Mouse (Mus musculus): ENCODE data around the gene Oca2.

Gene Oca2

DNA sequence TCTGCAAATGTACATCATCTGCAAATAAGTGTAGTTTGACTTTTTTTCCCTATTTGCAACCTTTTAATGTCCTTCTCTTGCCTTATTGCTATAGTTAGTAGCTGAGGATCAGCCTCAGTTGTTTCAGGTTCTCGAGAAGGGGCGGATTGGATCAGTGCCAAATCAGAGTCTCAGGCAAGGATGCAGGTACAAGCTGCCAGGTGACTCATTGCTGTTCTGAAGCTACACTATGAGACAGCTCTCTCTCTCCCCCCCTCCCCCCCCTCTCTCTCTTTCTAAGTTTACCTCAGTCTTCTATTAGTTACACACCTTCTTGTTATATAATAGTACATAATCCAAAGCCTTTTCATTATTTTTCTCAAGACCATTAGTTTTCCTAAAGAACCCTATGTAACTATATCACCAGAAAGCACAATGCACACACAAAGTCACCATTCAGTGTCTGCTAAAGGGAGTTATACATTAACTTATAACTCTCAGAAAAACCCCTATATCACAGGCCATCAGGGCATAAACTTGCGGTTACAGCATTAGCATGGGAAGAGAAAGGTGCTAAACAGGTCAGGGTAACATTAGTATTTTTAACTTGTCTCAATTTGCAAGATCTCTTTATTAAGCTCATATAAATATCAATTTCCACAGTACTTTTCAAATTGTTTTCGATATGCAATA lies 142.3 kb downstream of the Oca2 start:
- no peak for DNase-seq (ENCODE audit: low read depth, low spot score)

DNA sequence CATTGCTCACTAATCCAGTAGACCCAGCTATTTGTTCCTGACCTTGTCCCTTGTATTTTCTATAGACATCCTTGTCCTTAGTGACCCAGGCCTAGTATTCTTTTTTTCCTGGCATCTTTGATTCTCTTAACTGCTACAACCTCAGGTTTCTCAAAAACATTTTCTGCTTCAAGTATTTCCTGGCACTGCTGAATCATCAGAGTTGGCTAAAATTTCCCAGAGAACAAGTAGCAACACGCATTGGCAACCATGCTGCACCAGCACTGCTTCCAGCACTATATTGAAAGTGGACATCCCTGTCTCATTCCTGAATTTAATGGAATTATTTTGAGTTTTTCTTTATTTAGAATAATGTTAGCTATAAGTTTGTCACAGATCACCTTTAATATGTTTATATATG lies 143.1 kb downstream of the Oca2 start:
- DNase-seq (ENCODE audit: low read depth, low spot score), result no peak

DNA sequence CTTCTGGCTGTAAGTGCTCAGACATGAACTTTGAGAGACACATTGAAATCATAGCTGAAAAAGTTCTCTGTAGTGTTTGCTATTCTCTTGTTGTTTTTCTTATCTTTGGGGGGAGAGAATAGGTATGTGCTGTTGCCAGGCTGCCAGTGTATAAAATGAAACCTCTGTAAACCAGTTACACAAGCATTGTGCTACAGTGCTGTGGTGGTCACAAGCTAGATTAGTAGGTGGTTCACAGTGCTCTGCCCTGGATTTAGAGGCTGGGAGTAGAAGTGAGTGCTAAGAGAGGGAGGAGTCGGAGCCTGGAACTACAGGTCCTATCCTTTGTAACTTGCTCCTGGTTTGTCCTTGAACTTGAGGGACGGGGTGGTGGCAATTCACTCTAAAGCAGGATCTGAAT lies 148.7 kb downstream of the Oca2 start:
- no peak for DNase-seq (ENCODE audit: low read depth, low spot score)

DNA sequence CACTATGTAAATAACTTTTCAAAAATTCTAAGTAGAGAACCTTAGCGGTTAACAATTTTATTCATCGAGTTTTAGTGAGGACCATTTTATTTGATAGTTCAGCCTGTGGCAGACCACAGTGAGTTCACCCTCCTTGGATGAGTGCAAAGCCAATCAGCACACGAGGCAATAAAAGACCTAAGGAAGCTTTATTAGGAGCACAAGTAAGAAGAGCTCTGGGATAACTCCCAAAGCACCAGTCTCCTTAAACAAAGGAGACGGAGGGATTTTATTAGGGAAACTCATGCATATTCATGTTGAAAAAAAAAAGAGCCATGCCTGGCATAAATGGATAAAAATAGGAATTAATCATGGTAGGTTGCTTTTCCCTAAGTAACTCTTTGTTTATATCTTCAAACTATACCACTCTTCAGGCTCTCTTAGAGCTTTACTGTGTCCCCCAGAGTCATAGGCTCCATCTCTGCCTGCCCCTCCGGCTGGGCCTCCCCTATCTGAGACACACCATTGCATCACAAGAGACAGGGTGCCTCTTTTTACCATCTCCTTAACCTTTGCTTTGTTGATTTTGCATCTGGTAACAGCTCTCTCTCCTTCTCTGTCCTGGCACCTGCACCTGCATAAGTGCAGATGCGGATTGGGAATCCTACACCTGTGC lies 178.7 kb downstream of the Oca2 start:
- no peak for DNase-seq (ENCODE audit: low read depth, low spot score)

DNA sequence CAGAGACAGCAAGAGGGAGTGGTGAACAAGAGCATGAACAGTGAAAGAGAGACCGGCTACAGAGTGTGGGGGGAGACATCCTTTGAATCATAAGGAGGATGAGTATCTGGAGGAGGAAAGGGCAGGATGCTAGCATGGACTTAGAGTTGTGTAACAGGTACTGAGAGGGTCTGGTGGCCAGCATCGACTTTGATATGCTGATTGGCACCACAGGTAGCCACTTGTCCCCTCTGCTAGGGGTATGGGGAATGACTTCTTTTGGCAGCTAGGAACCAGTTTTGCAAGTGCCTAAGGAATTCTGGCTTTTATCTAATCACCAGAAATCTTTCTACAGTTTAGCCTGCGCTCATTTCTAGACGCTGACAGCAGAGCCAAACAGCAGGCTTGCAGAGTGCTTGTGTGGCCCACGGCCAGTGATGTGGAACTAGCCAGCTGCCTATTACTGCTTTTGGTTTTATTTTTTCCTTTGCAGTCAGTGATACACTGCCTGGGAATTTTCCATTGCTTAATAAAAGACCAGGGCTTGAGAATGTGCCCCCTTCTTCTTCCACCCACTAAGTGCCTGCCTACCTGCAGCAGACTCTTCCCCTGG lies 179.8 kb downstream of the Oca2 start:
- no peak for DNase-seq (ENCODE audit: low read depth, low spot score)

DNA sequence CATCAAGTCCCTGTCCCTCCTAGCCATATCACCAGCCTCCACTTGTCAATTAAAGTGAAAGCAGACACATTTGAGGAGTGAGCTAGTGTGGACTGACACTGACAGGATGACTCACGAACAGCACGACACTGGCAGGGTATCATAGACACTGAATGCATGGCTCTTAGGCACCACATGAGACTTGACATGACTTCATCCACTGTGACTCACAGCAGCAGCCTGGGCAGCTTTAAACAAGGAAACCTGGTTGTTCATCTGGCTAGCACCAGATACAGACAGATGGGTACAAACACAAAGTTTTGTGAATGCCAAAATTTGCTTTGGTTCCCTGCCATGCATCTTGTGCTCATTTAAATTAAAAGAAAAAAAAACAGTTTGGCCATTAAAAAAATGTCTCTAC lies 182.4 kb downstream of the Oca2 start:
- no peak for DNase-seq (ENCODE audit: low read depth, low spot score)

DNA sequence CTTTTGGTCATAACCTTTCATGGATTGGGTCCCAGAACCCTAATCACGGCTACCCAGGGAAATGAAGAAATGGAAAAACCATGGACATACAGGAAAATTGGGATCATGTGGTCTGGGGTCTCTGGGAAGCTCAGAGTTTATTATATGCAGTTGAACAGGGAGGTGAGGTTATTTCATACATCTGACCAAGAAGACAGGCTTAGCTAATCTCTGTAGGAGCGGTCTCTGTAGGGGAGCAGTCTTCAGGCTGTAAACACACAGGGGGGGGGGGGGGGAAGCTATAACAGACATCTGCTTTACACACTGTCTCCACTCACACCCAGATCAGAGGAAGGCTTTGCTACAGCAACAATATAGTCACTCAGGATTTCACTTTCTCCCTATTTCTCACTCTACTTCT lies 184.0 kb downstream of the Oca2 start:
- DNase-seq (ENCODE audit: low read depth, low spot score), result no peak

DNA sequence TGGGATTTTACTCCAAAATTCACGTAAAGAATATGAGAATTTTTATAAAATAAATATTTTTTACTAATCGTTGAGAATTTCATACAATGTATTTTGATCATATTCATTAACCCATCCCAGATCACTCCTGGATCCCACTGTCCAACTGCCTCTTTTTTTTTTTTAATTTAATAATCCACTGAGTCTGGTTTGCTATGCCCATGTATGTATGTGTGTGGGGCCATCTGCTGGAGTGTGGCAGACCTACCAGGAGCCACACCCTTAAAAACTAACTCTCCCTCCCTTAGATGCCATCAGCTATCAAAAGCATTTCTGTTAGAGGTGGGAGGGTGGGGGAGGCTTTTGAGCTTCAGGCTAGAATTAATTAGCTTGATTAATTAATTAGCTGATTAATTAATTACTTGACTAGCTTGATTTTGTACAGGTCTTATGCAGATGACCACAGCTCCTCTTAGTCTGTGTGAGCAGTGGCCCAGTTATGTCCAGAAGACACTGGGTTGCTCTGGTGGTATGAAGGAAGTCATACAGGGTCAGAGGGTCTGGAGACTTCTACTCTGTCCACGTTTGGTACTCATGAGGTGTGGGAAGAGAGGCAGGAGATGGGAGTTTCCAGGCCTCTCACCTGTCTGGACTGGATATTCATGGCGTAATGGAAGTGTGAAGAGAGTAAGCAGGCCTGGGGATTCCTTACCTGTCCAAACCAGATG lies 221.4 kb downstream of the Oca2 start:
- no peak for DNase-seq (ENCODE audit: low read depth, low spot score)

DNA sequence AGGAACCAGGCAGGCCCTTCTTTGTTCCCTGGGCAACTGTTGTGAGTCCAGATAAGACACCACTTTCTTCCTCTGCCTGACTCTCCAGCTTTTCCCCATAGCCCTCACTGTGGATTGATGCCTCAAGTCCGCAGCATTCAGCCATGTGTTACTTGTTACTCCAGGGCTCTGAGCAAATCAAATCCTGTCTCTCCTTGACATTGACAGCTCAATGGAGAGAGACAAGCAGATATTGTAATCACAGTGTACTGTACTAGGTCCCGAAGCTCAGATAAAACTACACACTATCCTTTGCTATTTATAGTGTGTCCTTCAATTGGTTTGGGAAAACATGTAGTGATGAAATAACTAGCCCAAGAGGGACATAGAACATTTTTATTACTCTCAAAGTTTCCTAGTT lies 258.7 kb downstream of the Oca2 start:
- DNase-seq (ENCODE audit: low read depth, low spot score), result no peak

DNA sequence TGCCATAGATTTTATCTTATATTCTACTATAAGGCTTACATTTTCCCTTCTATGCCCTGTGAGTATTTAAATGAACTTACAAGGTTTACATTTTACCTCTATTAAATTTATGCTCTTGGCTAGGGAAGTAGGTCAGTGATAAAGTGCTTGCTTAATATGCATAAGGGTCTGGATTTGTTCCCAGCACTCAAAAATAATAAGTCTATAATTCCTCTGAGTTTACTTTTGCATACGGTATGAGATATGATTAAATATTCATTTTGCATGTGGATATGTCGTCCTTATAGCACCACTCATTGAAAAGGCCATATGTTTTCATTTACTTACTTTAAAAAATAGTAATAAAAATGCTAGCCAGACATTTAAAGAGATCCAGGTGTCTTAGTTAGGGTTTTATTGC lies 259.8 kb downstream of the Oca2 start:
- DNase-seq (ENCODE audit: low read depth, low spot score), result no peak

DNA sequence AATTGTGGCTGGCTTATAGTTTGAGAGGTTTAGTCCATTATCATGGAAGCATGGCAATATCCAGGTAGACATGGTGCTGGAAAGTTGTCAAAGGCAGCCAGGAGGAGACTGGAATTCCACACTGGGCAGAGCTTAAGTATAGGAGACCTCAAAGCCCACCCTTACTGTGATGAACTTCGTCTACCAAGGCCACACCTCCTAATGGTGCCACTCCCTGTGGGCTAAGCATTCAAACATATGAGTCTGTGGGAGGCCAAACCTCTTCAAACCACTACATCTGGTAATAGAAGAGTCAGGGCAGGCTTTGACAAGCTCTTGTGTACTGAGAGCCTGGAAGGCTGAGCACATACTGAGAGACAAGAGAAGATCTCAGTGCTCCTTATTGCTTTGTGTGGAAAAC lies 260.2 kb downstream of the Oca2 start:
- DNase-seq (ENCODE audit: low read depth, low spot score), result no peak

DNA sequence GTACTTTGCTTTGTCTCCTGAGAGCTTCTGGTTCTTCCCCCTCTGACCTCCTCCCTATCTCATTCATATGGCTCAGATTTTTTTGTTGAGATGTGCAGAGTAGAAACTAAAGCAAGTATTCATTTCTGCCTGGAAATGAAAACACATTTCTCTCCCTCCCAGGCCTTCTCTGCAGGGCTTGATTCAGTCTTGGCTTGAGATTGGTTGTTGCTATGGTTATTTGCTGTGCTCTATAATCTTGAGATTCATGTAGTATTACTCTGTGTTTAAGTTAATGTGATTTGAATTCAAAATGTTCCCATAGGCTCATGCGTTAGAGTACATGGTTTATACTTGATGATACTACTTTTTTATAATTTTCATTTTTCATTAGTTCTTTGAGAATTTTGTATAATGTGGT lies 260.9 kb downstream of the Oca2 start:
- no peak for DNase-seq (ENCODE audit: low read depth, low spot score)

DNA sequence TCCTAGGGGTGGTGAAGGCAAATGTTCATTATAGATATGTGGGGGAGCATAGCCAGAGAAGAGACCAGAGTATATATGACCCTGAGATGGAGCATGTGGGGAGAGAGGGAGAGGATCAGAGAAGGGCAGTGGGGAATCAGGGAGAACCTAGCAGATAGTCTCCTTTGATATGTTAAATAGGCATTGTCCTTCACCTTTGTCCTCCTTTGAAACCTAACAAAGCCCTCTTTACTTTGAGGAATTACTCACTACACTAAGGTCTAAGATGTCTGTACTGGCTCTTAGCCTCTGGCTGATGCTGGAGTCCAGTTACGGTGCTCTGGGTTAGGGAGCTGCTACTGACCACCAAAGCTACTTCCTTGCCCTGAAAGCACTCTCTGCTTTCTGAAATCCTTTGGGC lies 279.0 kb downstream of the Oca2 start:
- DNase-seq (ENCODE audit: low read depth, low spot score), result no peak

DNA sequence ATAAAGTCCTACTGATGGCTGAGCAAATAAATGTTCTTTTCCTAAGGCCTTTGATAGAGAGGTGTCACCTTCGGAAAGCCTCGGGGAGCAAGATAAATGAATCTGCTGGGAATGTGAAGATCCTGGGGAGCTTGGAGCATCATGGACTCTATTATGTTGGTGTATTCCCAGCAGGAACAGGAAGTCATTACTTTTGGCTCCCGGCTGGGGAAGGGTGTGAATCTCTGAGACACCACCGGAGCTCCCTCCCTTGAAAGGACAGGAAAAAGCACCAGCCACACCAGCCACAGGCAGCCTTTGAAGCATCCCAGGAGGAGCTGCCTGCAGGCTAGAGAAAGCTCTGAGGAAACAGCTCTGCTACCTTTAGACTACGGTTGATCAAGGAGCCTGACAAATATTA lies 280.2 kb downstream of the Oca2 start:
- DNase-seq (ENCODE audit: low read depth, low spot score), result no peak

DNA sequence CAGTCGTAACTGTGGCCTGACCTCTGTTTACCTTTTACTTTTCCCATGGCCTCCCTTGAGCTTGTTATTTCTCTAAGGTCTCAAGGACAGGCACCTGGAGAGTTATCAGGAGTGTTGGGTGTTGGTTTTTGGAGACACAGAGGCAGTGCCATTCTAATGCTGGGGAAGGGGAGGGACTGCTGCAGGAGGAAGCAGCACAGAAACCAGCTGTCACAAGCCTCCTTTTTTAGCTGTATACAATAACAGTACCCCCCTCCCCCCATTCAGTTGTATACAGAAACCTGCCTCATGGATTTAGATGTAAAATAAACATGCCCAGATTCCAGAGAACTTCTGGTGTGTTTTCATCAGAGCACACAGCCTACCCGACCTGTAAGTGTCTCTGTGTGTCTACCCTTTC lies 295.3 kb downstream of the Oca2 start:
- no peak for DNase-seq (ENCODE audit: low read depth, low spot score)

DNA sequence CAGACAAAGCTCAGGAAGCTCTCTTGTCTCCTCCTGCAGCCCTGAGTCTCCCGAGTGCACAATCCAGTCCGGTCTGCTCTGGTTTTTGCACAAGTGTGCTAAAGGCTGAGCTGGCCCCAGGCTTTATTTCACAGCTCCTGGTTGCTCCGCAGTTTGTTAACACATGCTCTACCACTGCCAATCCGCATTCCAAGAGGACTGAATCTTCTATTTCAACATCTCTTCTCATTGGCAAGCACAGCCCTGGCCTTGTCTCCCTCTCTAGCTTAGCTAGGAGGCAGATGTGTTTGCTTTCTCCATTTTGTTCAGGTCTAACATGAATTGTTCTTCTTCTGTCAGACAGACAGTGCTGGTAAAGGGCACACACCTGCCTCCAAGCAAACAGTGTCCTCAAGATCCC lies 309.7 kb downstream of the Oca2 start:
- DNase-seq (ENCODE audit: low read depth, low spot score), result no peak

DNA sequence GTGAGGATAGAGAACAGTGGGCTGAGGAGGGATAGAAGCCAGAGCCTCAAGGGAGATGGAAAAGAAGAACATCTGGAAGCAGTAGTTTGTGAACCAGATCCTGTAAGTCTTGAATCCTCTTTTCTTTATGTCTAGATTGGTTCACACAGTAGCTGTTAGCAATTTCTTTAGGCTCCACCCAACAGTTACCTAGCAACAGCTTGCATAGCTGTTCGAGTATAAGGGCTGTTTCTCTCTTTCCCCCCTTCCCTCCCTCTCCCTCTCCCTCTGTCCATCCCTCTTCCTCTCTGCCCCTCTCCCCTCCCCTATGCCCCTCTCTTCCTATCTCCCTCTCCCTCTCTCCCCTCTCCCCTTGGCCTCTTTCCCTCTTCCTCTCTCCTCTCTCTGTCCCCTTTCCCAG lies 312.2 kb downstream of the Oca2 start:
- DNase-seq (ENCODE audit: low read depth, low spot score), result no peak
